Mouse (Mus musculus) liver, postnatal 0 days (tissue): Measurements from ENCODE around the gene Gpcpd1. TPM values are rescaled to one million over a fixed set of nuclear protein-coding genes. Genes with fewer than 3 reads are reported as not detected.
"Not testable (repeated sequence)": the region's sequence is repeated elsewhere in the genome, so short reads cannot be mapped to it uniquely, and the experiment has no call there.

Experiments
- ATAC-seq: fragments of 200-750 bp; cut with Nextera tagmentation; 2 replicates; pipeline ENCODE4 v1.8.0; 2017; ENCODE audit warnings: mild to moderate bottlenecking, moderate library complexity
- DNase-seq: peaks from one replicate; pipeline ENCODE4 v3.0.0-alpha.2; 2016
- H3K27ac ChIP-seq: fragments of 300-500 bp; sonication (generic); 2 replicates; pipeline ENCODE4 v1.5.1; 2014; ENCODE audit warnings: antibody characterized with exemption, moderate library complexity, mild to moderate bottlenecking, low read depth
- H3K27me3 ChIP-seq: fragments of 300-500 bp; sonication (generic); 2 replicates; pipeline ENCODE4 v1.6.1; 2014; ENCODE audit warnings: low read length, control low read depth, mixed read lengths; ENCODE audit not compliant: insufficient read depth
- H3K36me3 ChIP-seq: fragments of 300-500 bp; sonication (generic); replicated peaks from 2 replicates; pipeline ENCODE4 v1.6.1; 2014; ENCODE audit warnings: mild to moderate bottlenecking, control low read depth, low read length, moderate library complexity, mixed read lengths; ENCODE audit not compliant: insufficient read depth
- H3K4me1 ChIP-seq: fragments of 300-500 bp; sonication (generic); 2 replicates; pipeline ENCODE4 v1.6.1; 2014; ENCODE audit warnings: antibody characterized with exemption, mild to moderate bottlenecking, control low read depth; ENCODE audit not compliant: insufficient read depth
- H3K4me2 ChIP-seq: fragments of 300-500 bp; sonication (generic); 2 replicates; pipeline ENCODE4 v1.6.1; 2014; ENCODE audit warnings: low read depth, mild to moderate bottlenecking, low read length, moderate library complexity, mixed read lengths
- H3K4me3 ChIP-seq: fragments of 300-500 bp; sonication (generic); 2 replicates; pipeline ENCODE4 v1.5.1; 2014; ENCODE audit warnings: low read depth, low read length
- H3K9ac ChIP-seq: fragments of 300-500 bp; sonication (generic); replicated peaks from 2 replicates; pipeline ENCODE4 v1.6.1; 2014; ENCODE audit warnings: mild to moderate bottlenecking, moderate library complexity
- H3K9me3 ChIP-seq: fragments of 300-500 bp; sonication (generic); 2 replicates; pipeline ENCODE4 v1.6.1; 2016; ENCODE audit warnings: mild to moderate bottlenecking, control low read depth, low read length, mixed read lengths
- CTCF ChIP-seq: sonication (generic); IDR thresholded peaks from 2 replicates; pipeline ENCODE4 v1.5.1; 2016; ENCODE audit warnings: antibody characterized with exemption, low read depth
- EP300 ChIP-seq: IDR thresholded peaks from 2 replicates; pipeline ENCODE4 v1.6.1; 2016; ENCODE audit warnings: antibody characterized with exemption, low read depth, mild to moderate bottlenecking
- WGBS: fragments of 180-500 bp; shearing (Covaris S2); extraction: QIAGEN DNeasy Blood & Tissue Kit; methylation state at CpG from one replicate; pipeline ENCODE4 v1.1.7; 2014; ENCODE audit not compliant: insufficient replicate concordance; 5-methylcytosine and 5-hydroxymethylcytosine counted together
- polyA plus RNA-seq: library from polyadenylated mRNA; unstranded; fragments of >200 nt; fragmentation: Nextera tagmentation; extraction: Ambion mirVana; gene quantifications from 2 replicates; pipeline ENCODE4 v1.2.1, GENCODE M21; 2015

Gene Gpcpd1
- polyA plus RNA-seq, 1 experiment from 2014 or later: 65.8 TPM

DNA sequence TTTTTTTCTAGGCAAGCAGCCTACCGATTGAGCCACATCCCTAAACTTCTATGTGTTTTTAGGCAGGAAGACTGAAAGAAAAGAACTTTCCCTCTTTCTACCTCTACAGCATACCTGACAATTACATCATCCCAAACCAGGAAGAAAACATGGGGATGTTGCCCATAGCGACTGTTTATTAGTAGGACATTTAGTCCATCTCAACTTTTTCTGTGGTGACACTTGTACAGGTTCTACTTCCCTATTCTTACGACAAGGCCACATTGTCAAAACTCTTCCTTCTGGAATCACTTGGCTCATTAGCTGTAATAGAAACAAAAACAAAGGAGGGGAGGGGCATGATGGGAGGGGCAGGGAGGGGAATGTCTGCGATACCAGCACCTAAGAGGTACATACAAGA, 12.6 kb upstream of the Gpcpd1 start:
- no peak overlapping the region for H3K9ac ChIP-seq
- no peak overlapping the region for H3K4me3 ChIP-seq
- WGBS: 66% methylated on average over 4 of the region's 4 CpGs
- no peaks in the 10 kb centered on the region for H3K36me3 ChIP-seq
- ATAC-seq: no peak
- H3K9me3 ChIP-seq: no peaks in the 10 kb centered on the region
- DNase-seq: no peak
- H3K4me2 ChIP-seq: no peak overlapping the region
- H3K27ac ChIP-seq: no peak overlapping the region
- TF ChIP-seq EP300 (no peak), CTCF (no peak)
- H3K27me3 ChIP-seq: no peaks in the 10 kb centered on the region
- peaks cover 28% of the 10 kb centered on the region for H3K4me1 ChIP-seq

DNA sequence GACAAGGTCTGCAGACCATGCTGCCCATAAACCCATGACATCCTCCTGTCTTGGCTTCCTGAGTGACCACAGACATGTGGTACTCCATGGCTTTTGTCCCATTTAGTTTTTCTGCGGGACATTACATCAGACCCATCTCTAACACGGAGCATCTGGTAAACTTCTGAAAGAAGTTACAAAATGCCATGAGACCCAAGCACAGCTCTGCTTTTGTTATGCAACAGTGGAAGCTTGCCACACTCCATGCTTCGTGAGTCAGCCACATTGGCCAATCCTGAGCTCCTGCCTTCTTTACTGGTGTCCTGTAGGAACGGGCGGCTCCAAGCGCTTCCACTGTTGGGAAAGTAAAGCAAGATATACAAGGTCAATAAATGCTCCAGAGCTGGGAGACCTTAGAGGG, 11.6 kb upstream of the Gpcpd1 start:
- no peak overlapping the region for H3K9ac ChIP-seq
- H3K27me3 ChIP-seq: no peaks in the 10 kb centered on the region
- peak overlapping the region; percentile 79 for H3K27ac ChIP-seq
- ATAC-seq (peak; percentile 90), DNase-seq (peak; percentile 77)
- peaks cover 29% of the 10 kb centered on the region for H3K4me1 ChIP-seq
- no peaks in the 10 kb centered on the region for H3K36me3 ChIP-seq
- H3K4me3 ChIP-seq: no peak overlapping the region
- H3K4me2 ChIP-seq: 0 out of 2 replicates have a peak overlapping the region, but pooled peaks have one; percentile 0
- H3K9me3 ChIP-seq: no peaks in the 10 kb centered on the region
- WGBS: 56% methylated on average over 6 of the region's 6 CpGs
- TF ChIP-seq EP300 (peak; percentile 90), CTCF (no peak)

DNA sequence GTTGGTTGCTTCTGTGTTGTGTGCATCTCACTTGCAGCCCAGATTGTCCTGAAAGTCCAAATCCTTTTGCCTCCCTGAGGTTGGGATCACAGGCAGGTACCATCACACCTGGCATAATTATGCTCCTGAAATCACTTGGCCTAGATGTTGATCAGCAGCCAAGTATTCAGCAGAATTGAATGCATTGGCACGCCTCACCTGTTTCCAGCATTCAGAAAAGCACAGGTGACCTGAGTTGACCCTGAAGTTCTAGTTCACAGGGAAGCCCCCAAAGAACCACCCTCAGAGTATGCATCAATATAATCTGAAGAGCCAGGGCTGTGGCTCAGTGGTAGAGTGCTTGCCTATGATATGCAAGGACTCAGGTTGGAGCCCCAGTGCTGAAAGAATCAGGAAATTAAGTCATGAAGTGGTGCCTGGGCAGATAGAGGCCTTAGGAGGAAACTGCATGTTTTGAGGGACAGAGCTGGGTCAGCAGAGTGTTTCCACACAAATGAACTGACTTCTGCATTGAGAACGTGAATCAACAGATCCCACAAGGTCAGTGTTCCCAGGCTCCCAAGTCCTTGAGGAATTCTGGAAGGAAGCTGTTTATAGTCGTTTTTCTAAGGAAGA, 10.4 kb upstream of the Gpcpd1 start:
- H3K27me3 ChIP-seq: no peaks in the 10 kb centered on the region

GRCm38 (mm10) chr2:132597226-132597625, 9.7 kb upstream of the Gpcpd1 start:
- DNase-seq (peak; percentile 37), ATAC-seq (no peak)
- TF ChIP-seq CTCF (no peak), EP300 (peak; percentile 30; the same call in 1 of the 2 replicates)

More for the DNA sequence above, 10.4 kb upstream of the Gpcpd1 start:
- Histone ChIP-seq H3K9ac (no peak overlapping the region), H3K9me3 (no peaks in the 10 kb centered on the region), H3K4me2 (peak overlapping the region; percentile 34; the same call in 1 of the 2 replicates), H3K4me1 (peaks cover 29% of the 10 kb centered on the region), H3K27ac (peak overlapping the region; percentile 79), H3K36me3 (no peaks in the 10 kb centered on the region), H3K4me3 (no peak overlapping the region)
- ATAC-seq (no peak), DNase-seq (no peak)
- WGBS: 43% methylated on average over 3 of the region's 3 CpGs
- TF ChIP-seq CTCF (no peak), EP300 (0 out of 2 replicates have a peak, but pooled peaks have one; percentile 7)

GRCm38 (mm10) chr2:132595601-132596235, 8.2 kb upstream of the Gpcpd1 start:
- H3K4me3 ChIP-seq: no peak overlapping the region
- no peak; the same call in 1 of the 2 replicates for ATAC-seq
- 59% methylated on average over 11 of the region's 11 CpGs for WGBS
- H3K9me3 ChIP-seq: no peaks in the 10 kb centered on the region
- DNase-seq: peak; percentile 29
- TF ChIP-seq CTCF (no peak), EP300 (peak; percentile 62; the same call in 1 of the 2 replicates)
- H3K4me1 ChIP-seq: peaks cover 29% of the 10 kb centered on the region
- no peak overlapping the region for H3K4me2 ChIP-seq
- H3K27me3 ChIP-seq: no peaks in the 10 kb centered on the region
- H3K27ac ChIP-seq: peak overlapping the region; percentile 79
- no peak overlapping the region for H3K9ac ChIP-seq
- no peaks in the 10 kb centered on the region for H3K36me3 ChIP-seq

More at GRCm38 (mm10) chr2:132597226-132597625, 9.7 kb upstream of the Gpcpd1 start:
- H3K36me3 ChIP-seq: no peaks in the 10 kb centered on the region
- H3K9me3 ChIP-seq: no peaks in the 10 kb centered on the region
- H3K27me3 ChIP-seq: no peaks in the 10 kb centered on the region
- no peak overlapping the region for H3K9ac ChIP-seq
- H3K27ac ChIP-seq: peak overlapping the region; percentile 79
- peaks cover 29% of the 10 kb centered on the region for H3K4me1 ChIP-seq
- peak overlapping the region; percentile 34 for H3K4me2 ChIP-seq
- H3K4me3 ChIP-seq: no peak overlapping the region
- 29% methylated on average over 8 of the region's 8 CpGs for WGBS

GRCm38 (mm10) chr2:132592126-132592525, 4.6 kb upstream of the Gpcpd1 start:
- Histone ChIP-seq H3K36me3 (no peaks in the 10 kb centered on the region), H3K4me1 (peaks cover 16% of the 10 kb centered on the region), H3K4me3 (no peak overlapping the region), H3K27me3 (no peaks in the 10 kb centered on the region), H3K9ac (no peak overlapping the region), H3K9me3 (no peaks in the 10 kb centered on the region), H3K4me2 (no peak overlapping the region), H3K27ac (no peak overlapping the region)
- WGBS: 66% methylated on average over 3 of the region's 3 CpGs
- TF ChIP-seq CTCF (no peak), EP300 (no peak)
- DNase-seq (no peak), ATAC-seq (0 out of 2 replicates have a peak, but pooled peaks have one; percentile 24)

- not testable (repeated sequence) for H3K36me3 ChIP-seq, H3K4me3 ChIP-seq, H3K4me2 ChIP-seq, H3K9ac ChIP-seq, DNase-seq, ATAC-seq, H3K9me3 ChIP-seq, H3K27ac ChIP-seq, H3K27me3 ChIP-seq
- WGBS: 77% methylated on average over 3 of the region's 3 CpGs
- peaks cover 11% of the 10 kb centered on the region for H3K4me1 ChIP-seq
Measured at GRCm38 (mm10) chr2:132591579-132591978, 4.0 kb upstream of the Gpcpd1 start.
